Mouse (Mus musculus) frontal cortex, postnatal 10 days (tissue): Measurements from ENCODE around the gene Ifi47.

ENCODE experiments used
- DNase-seq, 2 experiments: peaks; one replicate each; pipeline ENCODE4 v3.0.0; 2022; ENCODE audit warnings: low spot score in 2 of 2, mixed read lengths in 1 of 2

Ifi47 gene

DNA sequence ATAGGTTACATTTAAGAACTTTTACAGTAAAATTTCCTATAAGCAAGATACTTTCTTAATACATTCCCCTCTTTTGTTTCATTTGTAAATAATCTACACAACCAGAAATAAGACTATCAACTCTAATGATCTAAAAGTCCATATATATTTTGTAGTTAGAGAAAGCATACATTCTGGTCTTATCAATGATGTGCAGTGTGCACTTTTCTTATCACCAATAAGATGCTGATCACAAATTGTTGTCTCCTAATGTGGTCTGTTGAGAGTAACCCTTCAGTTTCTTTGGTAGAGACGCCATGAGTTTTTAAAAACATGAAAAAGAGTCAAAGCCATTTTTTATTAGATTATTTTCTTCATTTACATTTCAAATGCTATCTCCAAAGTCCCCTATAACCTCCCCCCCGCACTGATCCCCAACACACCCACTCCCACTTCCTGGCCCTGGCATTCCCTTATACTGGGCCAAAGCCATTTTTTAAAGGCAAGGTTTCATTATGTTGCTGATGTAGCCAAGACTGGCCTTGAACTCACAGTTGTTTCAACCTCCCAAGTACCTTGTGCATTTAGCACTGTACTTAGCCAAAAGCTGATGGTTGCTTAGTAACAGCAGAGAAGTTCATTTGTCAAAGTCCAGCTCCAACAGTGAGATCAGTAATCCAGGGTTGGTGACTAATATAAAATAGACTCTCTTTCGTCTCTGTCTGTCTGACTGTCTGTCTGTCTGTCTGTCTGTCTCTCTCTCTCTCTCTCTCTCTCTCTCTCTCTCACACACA lies 13.5 kb downstream of the Ifi47 start:
- DNase-seq: no peak

DNA sequence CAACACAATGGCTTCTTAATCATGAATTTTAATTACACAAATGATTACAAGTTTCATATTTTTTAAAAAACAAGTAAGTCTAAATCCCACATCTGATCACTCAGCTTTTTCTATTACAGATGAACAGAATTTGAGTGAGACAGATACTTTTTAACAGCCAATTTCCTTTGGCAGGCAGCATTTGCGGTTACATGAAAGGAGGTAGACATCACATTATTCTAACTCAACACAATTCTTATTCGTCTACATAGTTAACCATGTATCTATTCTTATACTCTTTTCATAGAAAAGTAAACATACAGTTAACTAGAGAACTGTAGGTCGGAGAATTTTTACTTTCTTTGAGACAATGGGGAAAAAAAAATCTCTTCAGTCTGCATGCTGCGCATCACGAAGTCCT lies 14.2 kb downstream of the Ifi47 start:
- no peak for DNase-seq

DNA sequence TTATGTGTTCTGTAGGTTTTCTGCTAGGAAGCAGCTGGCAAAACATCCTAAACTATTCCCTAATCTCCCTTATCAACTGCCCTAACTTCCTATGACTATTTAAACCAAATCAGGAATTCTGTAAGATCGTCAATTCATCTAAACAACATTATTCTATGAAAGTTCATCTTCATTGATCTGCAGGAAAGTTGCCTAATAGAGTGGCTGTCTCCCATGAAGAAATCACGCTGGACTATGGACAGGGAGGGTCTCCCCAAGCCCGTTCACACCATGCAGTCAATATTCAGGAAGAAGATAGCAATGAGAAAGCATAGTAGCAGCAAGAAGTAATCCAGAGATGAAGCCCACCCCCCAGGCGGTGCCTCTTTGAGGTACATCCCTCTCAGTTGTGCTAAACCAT lies 14.8 kb downstream of the Ifi47 start:
- no peak for DNase-seq

DNA sequence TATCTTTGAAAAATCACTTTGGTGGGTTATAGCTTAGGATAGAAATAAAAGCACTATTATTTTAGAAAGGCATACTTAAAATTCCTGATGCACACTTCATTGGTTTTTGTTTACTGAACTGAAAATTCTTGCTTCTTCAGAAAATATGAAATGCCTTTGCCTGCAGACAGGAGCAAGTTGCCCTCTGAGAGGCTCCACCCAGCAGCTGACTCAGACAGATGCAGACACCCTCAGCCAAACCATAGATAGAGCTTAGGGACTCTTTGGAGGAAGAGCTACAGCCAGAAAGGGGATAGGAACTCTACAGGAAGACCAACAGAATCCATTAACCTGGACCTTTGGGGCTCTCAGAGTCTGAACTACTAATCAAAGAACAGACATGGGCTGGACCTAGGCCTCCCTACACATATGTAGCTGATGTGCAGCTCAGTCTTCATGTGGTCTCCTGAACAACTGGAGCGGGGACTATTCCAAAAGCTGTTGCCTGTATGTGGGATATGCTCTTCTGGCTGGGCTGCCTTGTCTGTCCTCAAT lies 15.7 kb downstream of the Ifi47 start:
- no peak for DNase-seq

DNA sequence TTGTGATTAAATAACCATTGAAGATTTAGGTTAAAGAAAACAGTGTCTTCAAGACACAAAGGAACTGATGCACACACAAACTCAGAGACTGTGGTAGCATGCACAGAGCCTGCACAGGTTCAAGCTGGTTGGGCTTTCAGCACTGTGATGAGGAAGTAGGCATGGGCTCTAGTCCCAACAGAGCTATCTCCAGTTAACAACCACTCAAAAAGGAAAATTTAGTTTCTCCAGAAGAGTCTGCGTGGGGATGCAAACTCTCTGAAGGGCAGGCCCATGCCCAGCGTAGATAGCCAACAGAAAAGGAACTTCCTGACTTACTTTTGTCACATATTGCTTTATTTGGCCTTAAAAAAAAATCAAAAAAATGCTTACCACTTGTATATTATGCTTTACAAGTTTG lies 16.4 kb downstream of the Ifi47 start:
- DNase-seq: no peak

DNA sequence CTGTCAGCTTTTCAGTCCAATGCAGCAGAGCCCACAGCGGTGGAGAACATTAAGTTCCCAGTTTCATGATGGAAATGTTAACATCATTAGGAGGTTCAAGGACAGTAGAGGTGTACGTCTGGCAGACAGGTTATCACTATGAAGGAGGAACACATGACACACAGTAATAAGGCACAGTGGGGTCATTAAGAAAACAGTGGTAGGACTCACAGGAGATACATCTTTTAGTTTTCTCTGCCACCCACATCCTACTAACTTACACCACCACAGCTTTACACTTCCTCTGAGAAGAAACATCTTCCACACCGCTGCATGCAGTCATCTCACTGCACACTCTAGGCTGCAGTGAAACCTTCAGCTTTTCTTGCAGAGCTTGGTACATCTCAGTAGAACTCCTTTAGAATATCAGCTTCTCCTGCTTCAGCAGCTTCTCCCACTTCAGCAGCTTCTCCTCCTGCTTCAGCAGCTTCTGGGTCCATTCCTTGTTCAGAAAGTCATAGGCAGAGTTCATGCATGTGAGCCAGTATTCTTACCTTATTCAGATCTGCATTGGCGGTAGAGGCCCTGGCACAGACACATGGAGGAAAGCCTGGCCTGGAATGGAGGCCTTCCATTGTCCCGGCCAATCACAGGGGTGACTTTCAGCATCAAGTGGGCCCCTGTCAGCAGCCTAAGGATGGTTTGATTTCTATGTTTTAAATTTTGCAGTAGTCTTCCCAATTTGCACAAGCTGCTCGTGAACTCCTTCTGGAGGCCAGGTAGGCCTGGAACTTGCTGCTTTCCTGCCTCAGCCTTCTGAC lies 17.7 kb downstream of the Ifi47 start:
- no peak for DNase-seq

DNA sequence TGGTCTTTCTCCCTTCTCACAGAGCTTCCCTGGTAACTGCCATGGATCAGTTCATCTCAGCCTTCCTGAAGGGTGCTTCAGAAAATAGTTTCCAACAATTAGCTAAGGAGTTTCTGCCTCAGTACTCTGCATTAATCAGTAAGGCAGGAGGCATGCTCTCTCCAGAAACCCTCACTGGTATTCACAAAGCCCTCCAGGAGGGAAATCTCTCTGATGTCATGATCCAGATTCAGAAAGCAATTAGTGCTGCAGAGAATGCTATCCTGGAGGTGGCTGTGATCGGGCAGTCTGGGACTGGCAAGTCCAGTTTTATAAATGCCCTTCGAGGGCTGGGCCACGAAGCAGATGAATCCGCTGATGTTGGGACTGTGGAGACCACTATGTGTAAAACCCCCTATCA lies 19.0 kb downstream of the Ifi47 start:
- no peak for DNase-seq

DNA sequence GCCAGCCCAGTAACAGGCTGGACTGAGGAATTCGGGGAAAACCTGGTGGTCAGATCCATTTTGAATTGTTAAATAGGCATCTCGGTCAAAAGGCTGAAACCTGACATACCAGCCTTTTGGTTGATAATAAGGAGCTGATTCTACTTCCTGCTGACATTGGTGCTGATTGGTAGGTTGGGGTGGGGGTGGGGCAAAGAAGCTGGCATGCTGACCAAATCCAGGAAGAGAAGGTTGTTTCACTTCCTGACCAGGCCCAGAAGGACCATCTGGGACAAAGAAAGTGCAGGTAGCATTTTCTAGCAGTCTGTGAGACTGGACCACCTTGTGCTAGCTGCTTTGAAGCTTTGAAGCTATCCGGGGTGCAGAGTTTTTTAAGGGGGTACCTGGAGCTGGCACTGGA lies 24.0 kb downstream of the Ifi47 start:
- no peak for DNase-seq

DNA sequence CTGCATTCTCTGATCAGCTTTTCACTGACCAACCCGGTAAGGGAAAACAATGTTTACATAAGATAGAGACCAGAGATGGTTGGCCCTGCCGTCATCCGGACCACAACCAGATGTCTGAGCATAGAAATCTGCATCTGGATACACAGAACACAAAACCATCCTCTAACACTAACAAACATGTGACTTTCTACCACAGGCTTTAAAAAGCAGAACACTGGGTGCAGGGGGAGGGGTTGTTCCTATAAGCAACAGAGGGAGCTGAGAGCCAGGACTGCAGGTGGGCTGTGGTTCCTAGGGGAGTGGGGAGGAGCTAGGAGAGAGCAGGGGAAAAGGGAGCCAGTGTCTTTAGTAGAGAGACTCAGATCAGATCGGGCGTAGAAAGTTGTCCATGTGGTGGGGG lies 25.1 kb downstream of the Ifi47 start:
- DNase-seq: no peak

DNA sequence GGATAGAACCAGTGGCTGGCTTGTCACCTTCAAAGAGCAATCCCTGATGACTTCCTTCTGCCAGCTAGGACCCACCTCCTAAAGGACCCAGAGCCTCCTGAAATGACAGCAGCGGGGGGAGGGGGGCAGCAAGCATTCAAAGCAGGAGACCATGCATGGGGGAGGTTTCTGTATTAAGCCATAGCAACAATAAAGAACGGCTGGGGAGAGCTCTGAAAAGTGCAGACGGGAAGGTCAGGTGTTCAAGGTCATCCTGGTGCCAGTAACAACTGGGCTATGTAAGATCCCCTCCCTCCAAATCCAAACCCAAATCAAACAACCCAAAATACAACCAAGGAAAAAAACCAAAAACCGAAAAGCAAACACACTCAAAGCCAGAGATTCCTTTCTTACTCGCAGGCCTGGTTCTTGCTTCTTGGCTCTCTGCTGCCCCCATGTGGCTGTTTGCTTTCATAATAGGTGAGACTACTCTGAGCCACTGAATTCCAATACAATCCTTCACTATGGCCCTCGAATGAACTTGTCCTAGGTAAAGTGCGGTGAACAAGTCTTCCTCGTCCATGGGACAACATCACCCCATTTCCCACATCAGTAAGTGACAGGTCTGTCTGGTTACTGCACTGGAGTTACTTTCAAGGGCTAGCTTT lies 26.8 kb downstream of the Ifi47 start:
- DNase-seq: peak; percentile 54 to 82

DNA sequence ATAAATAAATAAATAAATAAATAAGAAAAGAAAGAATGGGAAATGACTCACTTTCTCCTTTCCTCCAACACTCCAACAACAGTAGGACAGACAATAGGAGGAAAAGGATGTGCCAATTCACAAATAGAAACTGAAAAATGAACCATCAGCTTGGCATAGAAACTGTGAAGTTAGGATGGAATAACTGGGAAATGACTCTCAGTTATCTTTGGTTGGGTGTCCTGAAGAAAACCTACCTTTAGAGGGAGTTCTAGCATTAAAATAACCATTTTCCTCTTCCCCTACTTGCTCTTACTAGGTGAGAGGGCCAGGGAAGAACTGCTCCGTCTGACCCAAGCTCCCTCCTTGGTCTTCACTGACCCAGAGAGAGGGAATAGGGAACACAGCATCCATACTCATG lies 29.4 kb downstream of the Ifi47 start:
- no peak for DNase-seq

DNA sequence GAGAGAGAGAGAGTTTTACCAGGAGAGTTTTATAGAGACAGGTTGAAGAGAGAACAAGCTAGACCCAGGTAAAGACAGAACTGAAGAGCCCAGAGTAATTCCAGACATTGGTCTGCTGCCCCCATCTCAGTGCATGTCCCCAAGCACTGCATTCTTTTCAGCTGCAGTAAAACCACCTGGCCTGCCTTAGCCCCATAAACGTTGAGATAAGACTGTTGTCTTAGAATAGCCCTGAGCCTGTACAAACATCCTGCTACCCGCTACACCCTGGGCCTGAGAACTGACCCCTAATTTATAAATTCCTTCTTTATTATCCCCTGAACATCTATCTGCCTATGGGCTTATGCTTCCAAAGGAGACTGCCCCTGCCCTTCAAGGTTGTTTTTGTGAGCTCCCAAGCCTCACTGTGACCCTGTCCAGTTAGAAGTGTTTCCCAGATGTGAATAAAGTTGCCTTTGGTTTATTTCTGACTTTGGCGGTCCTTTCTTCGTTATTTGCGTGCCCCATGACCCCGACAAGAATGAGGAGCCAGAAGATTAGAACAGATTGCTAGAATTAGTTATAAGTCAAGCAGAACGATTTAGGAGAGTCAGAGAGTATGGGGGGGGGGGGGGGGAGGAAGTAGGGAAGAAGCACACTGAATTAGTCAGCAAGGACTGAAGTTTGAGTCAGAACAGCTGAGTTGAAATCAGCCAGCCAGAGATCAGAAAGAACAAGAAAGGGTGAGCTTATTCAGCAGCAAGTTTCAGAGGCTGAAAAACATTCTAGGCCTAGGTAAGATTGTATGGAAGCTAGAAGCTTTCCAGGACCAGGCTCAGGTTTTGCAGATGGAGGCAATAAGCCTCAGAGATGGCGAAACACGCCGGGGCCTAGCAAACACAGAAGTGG lies 31.5 kb downstream of the Ifi47 start:
- DNase-seq: no peak

DNA sequence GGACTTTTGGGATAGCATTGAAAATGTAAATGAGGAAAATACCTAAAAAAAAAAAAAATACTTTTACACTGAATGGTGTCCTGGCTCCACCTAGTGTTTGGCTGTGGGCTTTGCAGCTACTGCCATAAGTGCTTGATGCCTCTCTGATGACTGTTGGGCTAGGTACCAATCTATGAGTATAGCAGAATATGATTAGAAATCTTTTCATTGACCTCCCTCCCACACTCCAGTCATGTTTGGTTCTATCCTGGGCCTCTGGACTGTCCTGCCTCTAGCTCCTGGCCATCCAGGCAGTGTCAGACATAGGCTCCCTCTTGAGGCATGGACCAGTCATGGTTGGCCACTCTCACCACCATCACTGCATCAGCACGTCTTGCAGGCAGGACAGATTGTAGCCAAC lies 32.4 kb downstream of the Ifi47 start:
- DNase-seq: no peak

DNA sequence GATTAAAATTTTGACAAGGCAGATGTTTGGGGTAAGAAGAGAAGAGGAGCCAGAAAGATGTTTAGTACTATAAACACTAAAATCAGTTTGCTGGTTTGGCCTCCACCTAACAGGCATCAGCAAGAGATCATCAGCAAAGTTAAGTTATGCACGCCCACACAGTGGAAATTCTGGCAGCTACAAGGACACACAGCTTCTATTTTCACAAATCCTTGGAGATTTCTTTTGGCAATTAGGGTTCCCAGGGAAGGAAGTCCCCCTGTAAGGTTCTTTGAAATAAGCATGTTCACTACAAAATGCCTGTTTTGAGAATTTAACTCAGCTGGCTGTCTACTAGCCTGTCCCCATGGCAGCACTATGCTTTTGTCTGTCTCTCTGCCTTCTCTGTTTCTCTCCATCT lies 34.6 kb downstream of the Ifi47 start:
- DNase-seq: no peak

DNA sequence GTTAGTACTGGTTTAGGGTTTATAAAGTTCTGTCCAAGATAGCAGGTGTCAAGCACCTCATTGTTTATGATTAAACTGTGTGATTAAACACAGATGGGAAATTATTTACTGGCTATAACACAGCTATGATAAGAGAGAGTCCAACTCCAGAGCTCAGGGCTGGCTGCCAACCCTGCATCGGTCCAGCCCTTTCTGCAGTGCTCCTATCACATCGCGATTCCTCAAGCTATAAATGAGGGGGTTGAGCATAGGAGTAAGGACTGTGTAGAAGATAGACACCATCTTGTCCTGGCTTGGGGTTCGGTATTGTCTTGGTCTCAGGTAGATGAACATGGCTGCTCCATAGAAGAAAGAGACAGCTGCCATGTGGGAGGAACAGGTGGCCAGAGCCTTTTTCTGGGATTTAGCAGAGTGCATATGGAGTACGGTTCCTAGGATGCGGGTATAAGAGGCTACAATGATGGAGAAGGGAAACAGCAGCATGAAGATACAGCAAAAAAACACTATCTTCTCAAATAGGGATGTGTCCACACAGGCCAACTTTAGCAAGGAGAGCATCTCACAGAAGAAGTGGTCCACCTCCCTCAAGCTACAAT lies 36.3 kb downstream of the Ifi47 start:
- no peak for DNase-seq

DNA sequence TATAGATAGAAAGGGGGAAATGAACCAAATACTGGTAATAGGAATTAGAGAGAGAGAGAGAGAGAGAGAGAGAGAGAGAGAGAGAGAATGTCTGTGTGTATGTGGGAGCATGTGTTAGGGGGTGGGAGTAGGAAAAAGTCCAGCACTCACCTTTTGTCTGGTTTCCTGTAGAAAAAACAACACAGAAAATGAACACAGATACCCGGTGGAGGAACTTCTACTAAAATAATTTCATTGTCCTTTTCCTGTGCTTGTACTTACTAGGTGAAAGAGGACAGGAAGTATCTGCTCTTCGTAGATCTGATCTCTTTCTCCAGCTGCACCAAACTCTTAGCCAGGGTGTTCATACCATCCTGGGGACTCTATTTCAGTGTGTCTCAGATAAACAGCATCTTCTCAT lies 37.8 kb downstream of the Ifi47 start:
- DNase-seq: no peak

DNA sequence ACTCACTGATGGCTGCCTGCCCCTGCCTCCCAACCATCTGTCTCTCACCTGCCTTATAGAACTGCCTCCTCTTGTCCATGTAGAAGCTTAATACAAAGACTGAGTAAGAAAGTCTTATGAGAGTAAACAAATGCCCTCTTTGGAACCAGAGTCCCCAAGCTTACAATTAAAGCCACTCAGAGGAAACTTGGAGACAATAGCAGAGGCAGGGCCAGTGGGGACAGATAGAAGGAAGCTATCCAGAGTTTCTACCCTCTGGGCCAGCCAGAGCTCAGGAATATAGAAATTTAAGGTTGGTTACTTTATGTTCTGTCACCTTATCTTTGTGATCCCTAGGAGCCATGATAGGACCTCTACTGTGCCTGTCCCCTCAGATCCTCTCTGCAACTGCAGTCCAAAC lies 38.4 kb downstream of the Ifi47 start, which contains the start of gene Olfr1396:
TSS of gene Olfr1396 (minus strand) at position 101 of the 400 bp plus-strand sequence.
- no peak for DNase-seq

DNA sequence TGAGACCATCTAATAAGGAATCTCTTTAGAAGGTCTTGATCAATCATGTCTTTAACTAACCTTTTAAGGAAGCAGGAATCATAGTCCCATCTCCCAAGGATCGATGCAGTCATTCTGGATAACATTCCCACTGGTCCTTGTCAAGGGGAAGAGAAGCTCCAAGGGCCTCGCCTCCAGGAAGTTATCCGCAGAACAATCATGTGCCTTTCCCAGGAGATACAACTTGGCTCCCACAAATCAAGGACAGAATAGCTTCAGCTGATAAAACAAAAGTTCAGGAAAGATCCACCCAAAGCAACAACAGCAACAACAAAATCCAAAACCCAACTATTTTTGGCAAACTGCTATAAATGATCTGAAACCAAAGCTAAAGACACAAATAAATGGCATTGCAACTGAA lies 43.2 kb downstream of the Ifi47 start:
- DNase-seq: no peak

DNA sequence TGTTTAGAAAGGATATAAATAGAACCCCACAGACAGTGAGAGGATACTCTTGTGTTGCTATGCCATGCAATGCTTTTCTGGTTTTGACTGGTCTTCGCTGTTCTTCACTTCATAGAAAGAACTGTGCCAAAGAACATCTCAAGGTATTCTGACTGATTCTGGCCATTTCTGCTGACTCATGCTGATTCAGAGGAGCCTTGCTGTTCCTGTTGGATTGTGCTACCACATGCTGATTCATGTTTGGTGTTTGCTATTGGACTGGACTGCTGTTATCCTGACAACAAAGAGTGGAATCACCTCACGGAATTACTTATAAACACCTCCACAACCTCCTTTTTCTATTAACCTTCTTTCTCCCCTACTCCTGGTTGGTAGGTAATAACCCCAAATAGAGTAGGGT lies 47.8 kb downstream of the Ifi47 start:
- no peak for DNase-seq

DNA sequence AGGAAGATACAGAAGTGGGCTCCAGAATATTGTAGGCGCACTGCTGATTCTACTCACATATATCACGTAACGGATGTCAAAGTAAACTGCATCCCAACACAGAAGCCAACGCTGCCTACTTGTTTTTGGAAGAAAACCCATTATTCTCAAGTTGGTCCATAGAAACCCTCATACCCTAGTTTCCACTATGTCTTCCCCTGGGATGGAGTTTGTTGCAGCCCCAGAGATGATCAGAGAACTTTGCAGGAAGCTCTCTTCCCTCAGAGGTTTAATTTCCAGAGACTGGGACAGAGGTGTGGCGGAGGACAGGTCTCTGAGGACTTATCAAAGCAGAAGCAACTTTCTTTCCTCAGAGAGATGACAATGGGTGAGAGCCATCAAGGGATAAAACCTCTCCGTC lies 65.6 kb downstream of the Ifi47 start, which contains the start of gene Olfr1395:
TSS of gene Olfr1395 (plus strand) at position 301 of the 400 bp plus-strand sequence.
- DNase-seq: no peak
